Mouse (Mus musculus) left cerebral cortex, postnatal 25 days (tissue): Measurements from ENCODE around the gene Slc4a2. TPM values are rescaled to one million over a fixed set of nuclear protein-coding genes. Genes with fewer than 3 reads are reported as not detected.
A peak's percentile ranks its signal among the peaks of the same experiment; 100 is the strongest.
"Not testable (repeated sequence)": the region's sequence is repeated elsewhere in the genome, so short reads cannot be mapped to it uniquely, and the experiment has no call there.

Experiments
- DNase-seq, 2 experiments: peaks; one replicate each; pipeline ENCODE4 v3.0.0; 2022; ENCODE audit warnings: low spot score in 2 of 2, mixed read lengths in 1 of 2
- intact Hi-C: fragments of 180-260 bp; cut with DNase I; formaldehyde crosslinking; loops from one replicate; pipeline ENCODE4 v1.15.1; 2025
- total RNA-seq, 2 experiments: library from RNA; stranded (reverse); gene quantifications; 2 replicates each; pipeline ENCODE4 v1.2.3; 2021

The Slc4a2 gene
- total RNA-seq, 2 experiments from 2014 or later, result 28.5 to 33.2 TPM

- DNase-seq, result no peak
- intact Hi-C loops, result loop anchor here (5.0 kb wide), 1 partner anchor 225 kb away; no protein-coding TSS in a partner anchor
Observed at GRCm38 (mm10) chr5:24392724-24393123, 30.9 kb upstream of the Slc4a2 start.

GRCm38 (mm10) chr5:24393392-24393997, 30.1 kb upstream of the Slc4a2 start, which contains the start of gene Abcb8:
Gene Abcb8 (plus strand): TSS chr5:24393663.
- peak; percentile 87 to 94 for DNase-seq
- intact Hi-C loops, result loop anchor here (5.0 kb wide), 1 partner anchor 226 kb away; no protein-coding TSS in a partner anchor

GRCm38 (mm10) chr5:24394165-24394894, 29.3 kb upstream of the Slc4a2 start:
- peak; percentile 96 to 99 for DNase-seq
- intact Hi-C loops, result loop anchor here (5.0 kb wide), 1 partner anchor 227 kb away; no protein-coding TSS in a partner anchor

GRCm38 (mm10) chr5:24396254-24396653, 27.4 kb upstream of the Slc4a2 start:
- DNase-seq, result not testable (repeated sequence)
- intact Hi-C loops, result loop anchor here (5.0 kb wide), 1 partner anchor 76 kb away; no protein-coding TSS in a partner anchor

GRCm38 (mm10) chr5:24399686-24400085, 24.0 kb upstream of the Slc4a2 start:
- intact Hi-C loops, result loop anchor here (5.0 kb wide), 1 partner anchor 73 kb away; no protein-coding TSS in a partner anchor
- peak in 1 of 2 experiments; percentile 39 for DNase-seq

GRCm38 (mm10) chr5:24400362-24400761, 23.3 kb upstream of the Slc4a2 start:
- no peak for DNase-seq
- intact Hi-C loops, result no loop called here

- no peak for DNase-seq
- intact Hi-C loops, result no loop called here
Observed at GRCm38 (mm10) chr5:24400911-24401605, 22.6 kb upstream of the Slc4a2 start.

- intact Hi-C loops, result no loop called here
Observed at GRCm38 (mm10) chr5:24401969-24402368, 21.7 kb upstream of the Slc4a2 start.

GRCm38 (mm10) chr5:24404594-24405360, 18.9 kb upstream of the Slc4a2 start:
- intact Hi-C loops, result no loop called here
- peak in 1 of 2 experiments; percentile 53 for DNase-seq

More at GRCm38 (mm10) chr5:24401969-24402368, 21.7 kb upstream of the Slc4a2 start:
- DNase-seq, result no peak

GRCm38 (mm10) chr5:24405389-24405876, 18.2 kb upstream of the Slc4a2 start:
- no peak for DNase-seq
- intact Hi-C loops, result no loop called here

GRCm38 (mm10) chr5:24408651-24409050, 15.0 kb upstream of the Slc4a2 start:
- DNase-seq, result no peak
- intact Hi-C loops, result no loop called here

- intact Hi-C loops, result no loop called here
- no peak for DNase-seq
Observed at GRCm38 (mm10) chr5:24409466-24409865, 14.2 kb upstream of the Slc4a2 start.

GRCm38 (mm10) chr5:24412063-24412462, 11.6 kb upstream of the Slc4a2 start:
- intact Hi-C loops, result no loop called here
- DNase-seq, result no peak

- intact Hi-C loops, result no loop called here
- no peak for DNase-seq
Observed at GRCm38 (mm10) chr5:24413042-24413693, 10.5 kb upstream of the Slc4a2 start, which contains the start of gene Asic3. Gene Asic3 (plus strand): TSS chr5:24413392.

GRCm38 (mm10) chr5:24413938-24414337, 9.7 kb upstream of the Slc4a2 start:
- intact Hi-C loops, result no loop called here
- DNase-seq, result no peak

- peak; percentile 72 to 83 for DNase-seq
Observed at GRCm38 (mm10) chr5:24416222-24416736, 7.4 kb upstream of the Slc4a2 start.

GRCm38 (mm10) chr5:24417587-24417986, 6.0 kb upstream of the Slc4a2 start:
- DNase-seq, result no peak
- intact Hi-C loops, result no loop called here

More at GRCm38 (mm10) chr5:24416222-24416736, 7.4 kb upstream of the Slc4a2 start:
- intact Hi-C loops, result no loop called here

- intact Hi-C loops, result no loop called here
- no peak for DNase-seq
Observed at GRCm38 (mm10) chr5:24420381-24420780, 3.3 kb upstream of the Slc4a2 start.
